ENCODE assay signal across 18 mouse cellular contexts in the genomic region with DNA sequence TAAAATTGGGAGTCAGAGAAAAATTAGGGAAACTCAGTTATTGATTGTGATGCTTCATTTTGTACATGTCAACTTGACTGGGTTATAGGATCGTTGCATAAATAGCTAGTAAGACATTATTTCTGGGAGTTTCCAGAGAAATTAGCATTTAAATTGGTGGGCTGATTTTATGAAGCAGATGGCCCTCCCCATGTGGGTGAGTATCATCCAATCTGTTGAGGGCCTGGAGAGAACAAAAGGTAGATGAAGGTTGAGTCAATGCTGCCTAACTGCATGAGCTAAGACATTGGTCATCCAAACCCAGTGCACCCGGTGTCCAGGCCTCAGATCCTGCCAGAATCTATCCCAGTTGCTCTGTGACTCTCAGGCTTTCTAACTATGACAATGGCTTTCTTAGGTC. TPM values are rescaled to one million over a fixed set of nuclear protein-coding genes. Genes with fewer than 3 reads are reported as not detected.
DNase-seq lines count a peak whose midpoint lies in the region; ATAC-seq lines count a peak whose summit lies in the region.
"Had no signal": no experiment of that assay in that cellular context is flagged by ENCODE, and none has a peak within 500 bp of the region (broad histone marks: within the 10 kb centered on the region; RNA-seq: fewer than 3 reads in every experiment).

No protein-coding gene starts in this region.

- no peaks in the 10 kb centered on the region for H3K27me3 ChIP-seq in heart, embryonic 16.5 days (ENCODE audit: control insufficient read depth, insufficient read depth, low read length)
- H3K27me3 ChIP-seq: hindbrain, embryonic 12.5 days; limb, embryonic 13.5 days; liver, embryonic 12.5 days; midbrain, embryonic 12.5 days; neural tube, embryonic 15.5 days; stomach, embryonic 15.5 days had no signal

- no peak for ATAC-seq in heart, embryonic 16.5 days (replicated peaks; ENCODE audit: extremely low read depth, insufficient read depth, low FRiP score)
- ATAC-seq: liver, embryonic 12.5 days had no signal

- peak; percentile 17 to 53 for DNase-seq in cerebellum, postnatal 14 days
- DNase-seq in cerebellum, adult 8-10 months: no peak
- no peak for DNase-seq in heart, postnatal 4 days
- peak; percentile 14 for DNase-seq in brain, adult 2 months (ENCODE audit: low read depth, low spot score)
- peak; percentile 61 for DNase-seq in layer of hippocampus, adult 9-11 months
- DNase-seq in thymus, adult 18-20 months: no peak
- DNase-seq: thymus, postnatal 36 days had no signal

- no peak overlapping the region for H3K4me3 ChIP-seq in heart, embryonic 16.5 days (ENCODE audit: low read length)
- H3K4me3 ChIP-seq: heart, adult 2 months; hindbrain, embryonic 12.5 days; limb, embryonic 13.5 days; liver, embryonic 12.5 days; midbrain, embryonic 12.5 days; neural tube, embryonic 15.5 days; stomach, embryonic 15.5 days had no signal

- H3K36me3 ChIP-seq in heart, embryonic 16.5 days (ENCODE audit: control insufficient read depth, insufficient read depth): no peaks in the 10 kb centered on the region
- H3K36me3 ChIP-seq: hindbrain, embryonic 12.5 days; limb, embryonic 13.5 days; liver, embryonic 12.5 days; midbrain, embryonic 12.5 days; neural tube, embryonic 15.5 days; stomach, embryonic 15.5 days had no signal

- H3K4me2 ChIP-seq in heart, embryonic 16.5 days (ENCODE audit: low read depth, low read length): no peak overlapping the region
- H3K4me2 ChIP-seq: hindbrain, embryonic 12.5 days; limb, embryonic 13.5 days; liver, embryonic 12.5 days; midbrain, embryonic 12.5 days; neural tube, embryonic 15.5 days; stomach, embryonic 15.5 days had no signal

- H3K27ac ChIP-seq in heart, embryonic 16.5 days (ENCODE audit: low read length): peak overlapping the region; percentile 65
- H3K27ac ChIP-seq: heart, adult 2 months; hindbrain, embryonic 12.5 days; limb, embryonic 13.5 days; liver, embryonic 12.5 days; midbrain, embryonic 12.5 days; neural tube, embryonic 15.5 days; stomach, embryonic 15.5 days had no signal

- 77% methylated on average over 2 of the region's 2 CpGs for WGBS in heart, embryonic 16.5 days

- H3K4me1 ChIP-seq in heart, embryonic 16.5 days (ENCODE audit: control insufficient read depth, insufficient read depth, low read length): peaks cover 8% of the 10 kb centered on the region
- H3K4me1 ChIP-seq: hindbrain, embryonic 12.5 days; limb, embryonic 13.5 days; liver, embryonic 12.5 days; midbrain, embryonic 12.5 days; neural tube, embryonic 15.5 days; stomach, embryonic 15.5 days had no signal

- no peaks in the 10 kb centered on the region for H3K9me3 ChIP-seq in heart, embryonic 16.5 days (replicated peaks; ENCODE audit: control insufficient read depth, low read length)
- H3K9me3 ChIP-seq: hindbrain, embryonic 12.5 days; limb, embryonic 13.5 days; liver, embryonic 12.5 days; midbrain, embryonic 12.5 days; neural tube, embryonic 15.5 days; stomach, embryonic 15.5 days had no signal

- H3K9ac ChIP-seq in heart, embryonic 16.5 days (ENCODE audit: low read length): no peak overlapping the region
- H3K9ac ChIP-seq: hindbrain, embryonic 12.5 days; limb, embryonic 13.5 days; liver, embryonic 12.5 days; midbrain, embryonic 12.5 days; neural tube, embryonic 15.5 days; stomach, embryonic 15.5 days had no signal

RNA-seq across cellular contexts. Expression of a gene that starts 19.8 kb away (rescaled TPM):
- polyA plus RNA-seq in heart, embryonic 16.5 days (2015; fragmentation: Nextera tagmentation; extraction: Ambion mirVana): 0.19 and 0.38 TPM in 2 replicates
- total RNA-seq in heart, postnatal 4 days (2021): not detected
- total RNA-seq: adrenal gland, postnatal 14 days; gastrocnemius, postnatal 25 days; heart, adult 2 months; megakaryocyte, adult 5-6 weeks had no signal
- polyA plus RNA-seq: liver, embryonic 12.5 days had no signal

Comparison
In these comparisons a context has a peak if more than half of its experiments do, and no peak if none do; other contexts are left out.
1. DNase-seq: peak in cerebellum, postnatal 14 days (2 of 2), brain, adult 2 months (single experiment) and layer of hippocampus, adult 9-11 months (single experiment); none in cerebellum, adult 8-10 months (single experiment), heart, postnatal 4 days (single experiment) and thymus, adult 18-20 months (0 of 2).